Mouse (Mus musculus) lung, embryonic 15.5 days (tissue): ENCODE measurements around the gene Clip3. TPM values are rescaled to one million over a fixed set of nuclear protein-coding genes. Genes with fewer than 3 reads are reported as not detected.

ENCODE experiments used
- ATAC-seq: fragments of 200-750 bp; cut with Nextera tagmentation; 2 replicates; pipeline ENCODE4 v1.8.0; 2017; ENCODE audit warnings: moderate number of reproducible peaks, borderline replicate concordance; ENCODE audit not compliant: low FRiP score, low TSS enrichment; ENCODE audit errors: extremely low read depth
- H3K27ac ChIP-seq: fragments of 300-500 bp; sonication (generic); 2 replicates; pipeline ENCODE4 v1.5.1; 2015; ENCODE audit warnings: moderate library complexity, mild to moderate bottlenecking, inconsistent platforms
- H3K27me3 ChIP-seq: fragments of 300-500 bp; sonication (generic); 2 replicates; pipeline ENCODE4 v1.6.1; 2015; ENCODE audit warnings: inconsistent platforms
- H3K36me3 ChIP-seq: fragments of 300-500 bp; sonication (generic); 2 replicates; pipeline ENCODE4 v1.6.1; 2015; ENCODE audit warnings: inconsistent platforms
- H3K4me1 ChIP-seq: fragments of 300-500 bp; sonication (generic); 2 replicates; pipeline ENCODE4 v1.6.1; 2015; ENCODE audit warnings: inconsistent platforms
- H3K4me2 ChIP-seq: fragments of 300-500 bp; sonication (generic); 2 replicates; pipeline ENCODE4 v1.6.1; 2015; ENCODE audit warnings: inconsistent platforms, mild to moderate bottlenecking, moderate library complexity
- H3K4me3 ChIP-seq: fragments of 300-500 bp; sonication (generic); 2 replicates; pipeline ENCODE4 v1.5.1; 2015; ENCODE audit warnings: mild to moderate bottlenecking, inconsistent platforms
- H3K9ac ChIP-seq: fragments of 300-500 bp; sonication (generic); 2 replicates; pipeline ENCODE4 v1.6.1; 2015; ENCODE audit warnings: inconsistent platforms
- H3K9me3 ChIP-seq: fragments of 300-500 bp; sonication (generic); 2 replicates; pipeline ENCODE4 v1.6.1; 2016; ENCODE audit warnings: inconsistent platforms
- WGBS: fragments of 180-500 bp; shearing (Covaris S2); methylation state at CpG from one replicate; pipeline ENCODE4 v1.1.7; 2015; 5-methylcytosine and 5-hydroxymethylcytosine counted together
- polyA plus RNA-seq: library from polyadenylated mRNA; unstranded; fragments of >200 nt; fragmentation: Nextera tagmentation; extraction: Ambion mirVana; gene quantifications from 2 replicates; pipeline ENCODE4 v1.2.1, GENCODE M21; 2015

The Clip3 gene
- polyA plus RNA-seq, 1 experiment from 2014 or later = 18.6 TPM

GRCm38 (mm10) chr7:30320946-30321345, 29.4 kb downstream of the Clip3 start:
- Histone ChIP-seq H3K4me2 (peak overlapping the region; percentile 78), H3K4me1 (peaks cover 14% of the 10 kb centered on the region), H3K36me3 (no peaks in the 10 kb centered on the region), H3K9me3 (no peaks in the 10 kb centered on the region), H3K27ac (no peak overlapping the region), H3K9ac (peak overlapping the region; percentile 85), H3K4me3 (peak overlapping the region; percentile 85; the same call in 1 of the 2 replicates), H3K27me3 (no peaks in the 10 kb centered on the region)
- 72% methylated on average over 2 of the region's 2 CpGs for WGBS
- ATAC-seq = no peak

- H3K4me3 ChIP-seq = peak within 1 kb of the TSS; percentile 85
Measured at GRCm38 (mm10) chr7:30321539-30322284, 30.2 kb downstream of the Clip3 start, which contains the start of gene E130208F15Rik. Gene E130208F15Rik (plus strand): TSS chr7:30321740.

GRCm38 (mm10) chr7:30322285-30322667, 30.7 kb downstream of the Clip3 start:
- H3K36me3 ChIP-seq = no peaks in the 10 kb centered on the region
- under 1% methylated on average over 20 of the region's 20 CpGs for WGBS
- peaks cover 18% of the 10 kb centered on the region for H3K4me1 ChIP-seq
- no peaks in the 10 kb centered on the region for H3K9me3 ChIP-seq
- peak overlapping the region; percentile 90 for H3K27ac ChIP-seq
- H3K4me2 ChIP-seq = peak overlapping the region; percentile 78
- no peaks in the 10 kb centered on the region for H3K27me3 ChIP-seq
- H3K9ac ChIP-seq = peak overlapping the region; percentile 85
- H3K4me3 ChIP-seq = peak overlapping the region; percentile 85
- peak; percentile 98 for ATAC-seq

More at GRCm38 (mm10) chr7:30321539-30322284, 30.2 kb downstream of the Clip3 start, which contains the start of gene E130208F15Rik:
- H3K36me3 ChIP-seq = no peaks in the 10 kb centered on the region
- no peaks in the 10 kb centered on the region for H3K9me3 ChIP-seq
- WGBS = under 1% methylated on average over 63 of the region's 63 CpGs
- H3K4me2 ChIP-seq = peak within 1 kb of the TSS; percentile 78
- no peaks in the 10 kb centered on the region for H3K27me3 ChIP-seq
- H3K4me1 ChIP-seq = peaks cover 14% of the 10 kb centered on the region
- H3K9ac ChIP-seq = peak within 1 kb of the TSS; percentile 85
- H3K27ac ChIP-seq = peak within 1 kb of the TSS; percentile 90
- peak; percentile 72; the same call in 1 of the 2 replicates for ATAC-seq

DNA sequence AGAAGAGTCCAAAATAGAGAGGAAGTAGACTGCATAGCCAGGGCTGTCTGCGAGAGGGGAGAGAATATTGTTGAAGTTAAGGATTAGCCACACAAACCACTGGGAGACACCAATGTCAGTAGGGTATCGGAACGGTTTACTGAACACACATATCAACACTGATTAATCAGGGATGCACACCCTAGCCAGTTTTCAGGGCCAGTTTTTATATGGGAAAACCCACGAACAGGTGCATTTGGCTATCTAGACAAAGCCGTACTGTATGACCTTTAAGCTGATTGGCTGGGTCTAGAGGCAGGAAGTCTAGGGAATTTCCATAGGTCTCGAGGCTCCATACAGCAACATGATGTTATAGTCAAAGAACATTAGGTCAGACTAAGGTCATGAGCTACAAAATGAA, 31.3 kb downstream of the Clip3 start:
- Histone ChIP-seq H3K4me2 (peak overlapping the region; percentile 78), H3K9me3 (no peaks in the 10 kb centered on the region), H3K36me3 (no peaks in the 10 kb centered on the region), H3K9ac (peak overlapping the region; percentile 48), H3K4me3 (peak overlapping the region; percentile 85), H3K27ac (peak overlapping the region; percentile 89), H3K27me3 (no peaks in the 10 kb centered on the region), H3K4me1 (peaks cover 24% of the 10 kb centered on the region)
- ATAC-seq = no peak
- WGBS = 28% methylated on average over 6 of the region's 6 CpGs

DNA sequence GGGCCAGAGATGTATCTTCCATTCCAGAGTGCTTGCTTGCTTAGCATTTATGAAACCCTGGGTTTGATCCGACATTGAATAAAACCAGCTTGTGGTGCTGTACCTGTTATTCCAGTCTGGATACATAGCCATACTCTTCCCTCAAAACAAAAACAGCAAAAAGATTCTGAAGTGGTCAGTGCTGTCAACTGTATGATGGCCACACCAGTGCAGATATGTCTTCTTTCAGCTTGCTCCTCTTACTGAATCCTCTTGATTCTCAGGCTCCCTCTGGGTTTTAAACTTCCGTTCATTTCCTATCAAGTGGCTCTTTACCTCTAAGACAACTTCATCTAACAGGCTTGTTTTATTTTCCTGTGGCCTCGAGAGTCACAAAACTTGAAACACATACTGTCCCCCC, 32.3 kb downstream of the Clip3 start, which contains the start of gene Sdhaf1:
Gene Sdhaf1, minus strand, starts transcription at position 101 of the 400 bp plus-strand sequence.
- no peak for ATAC-seq

DNA sequence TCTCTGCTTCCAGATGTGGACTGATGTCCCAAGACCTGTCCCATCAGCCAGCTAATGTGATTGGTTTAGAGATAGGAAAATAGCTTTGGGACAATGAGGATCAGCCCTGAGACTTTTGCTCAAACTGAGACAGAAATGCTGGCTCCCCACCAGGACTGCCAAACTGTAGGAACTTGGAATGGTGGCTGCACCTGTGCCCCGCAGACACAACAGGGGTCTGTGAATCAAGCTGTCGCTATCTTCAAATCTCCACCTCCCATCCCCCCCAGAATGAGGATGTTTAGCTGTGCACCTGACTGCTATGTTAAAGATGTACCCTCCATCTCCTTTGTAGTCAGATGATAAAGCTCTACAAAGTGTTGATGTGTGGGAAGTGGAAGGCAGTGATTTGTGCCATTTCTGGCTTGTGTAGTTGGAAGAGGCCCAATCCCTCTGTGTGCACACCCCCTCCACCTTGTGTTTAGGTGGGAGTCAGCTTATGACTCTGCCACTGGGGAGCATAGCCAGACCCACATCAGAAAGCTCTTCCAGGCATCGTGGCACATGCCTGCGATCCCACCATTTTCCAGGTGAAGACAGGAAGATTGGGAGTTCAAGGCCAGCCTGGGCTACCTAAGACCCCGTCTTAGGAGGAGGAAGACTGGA, 32.9 kb downstream of the Clip3 start:
- no peak overlapping the region for H3K27ac ChIP-seq
- no peaks in the 10 kb centered on the region for H3K9me3 ChIP-seq
- H3K27me3 ChIP-seq = no peaks in the 10 kb centered on the region
- no peaks in the 10 kb centered on the region for H3K36me3 ChIP-seq
- WGBS = 75% methylated on average over 5 of the region's 5 CpGs
- H3K4me1 ChIP-seq = peaks cover 28% of the 10 kb centered on the region
- no peak overlapping the region for H3K4me2 ChIP-seq
- H3K4me3 ChIP-seq = no peak overlapping the region
- no peak overlapping the region for H3K9ac ChIP-seq
- no peak for ATAC-seq

More for the DNA sequence above, 32.3 kb downstream of the Clip3 start, which contains the start of gene Sdhaf1:
- 72% methylated on average over 3 of the region's 3 CpGs for WGBS
- Histone ChIP-seq H3K27me3 (no peaks in the 10 kb centered on the region), H3K4me3 (peak within 1 kb of the TSS; percentile 85), H3K9me3 (no peaks in the 10 kb centered on the region), H3K4me2 (peak within 1 kb of the TSS; percentile 78), H3K4me1 (peaks cover 28% of the 10 kb centered on the region), H3K36me3 (no peaks in the 10 kb centered on the region), H3K27ac (peak within 1 kb of the TSS; percentile 89), H3K9ac (peak within 1 kb of the TSS; percentile 48)

GRCm38 (mm10) chr7:30325364-30325763, 33.8 kb downstream of the Clip3 start:
- no peak overlapping the region for H3K4me2 ChIP-seq
- 43% methylated on average over 2 of the region's 2 CpGs for WGBS
- H3K4me3 ChIP-seq = no peak overlapping the region
- no peaks in the 10 kb centered on the region for H3K27me3 ChIP-seq
- H3K36me3 ChIP-seq = no peaks in the 10 kb centered on the region
- ATAC-seq = no peak
- no peaks in the 10 kb centered on the region for H3K9me3 ChIP-seq
- peaks cover 28% of the 10 kb centered on the region for H3K4me1 ChIP-seq
- H3K27ac ChIP-seq = no peak overlapping the region
- H3K9ac ChIP-seq = no peak overlapping the region

DNA sequence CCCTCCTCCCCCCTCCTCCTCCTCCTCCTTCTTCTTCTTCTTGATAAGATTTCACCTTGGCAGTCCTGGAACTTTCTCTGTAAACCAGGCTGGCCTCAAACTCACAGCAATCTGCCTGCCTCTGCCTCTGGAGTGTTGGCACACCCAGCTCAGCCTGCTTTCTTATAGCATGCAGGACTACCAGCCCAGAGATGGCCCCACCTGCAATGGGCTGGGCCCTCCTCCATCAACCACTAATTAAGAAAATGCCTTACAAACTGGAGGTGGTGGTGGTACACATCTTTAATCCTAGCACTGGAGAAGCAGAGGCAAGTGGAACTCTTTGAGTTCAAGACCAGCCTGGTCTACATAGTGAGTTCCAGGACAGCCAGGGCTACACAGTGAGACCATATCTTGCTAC, 34.9 kb downstream of the Clip3 start:
- H3K27ac ChIP-seq = no peak overlapping the region
- no peak overlapping the region for H3K4me2 ChIP-seq
- H3K4me1 ChIP-seq = peaks cover 22% of the 10 kb centered on the region
- no peaks in the 10 kb centered on the region for H3K36me3 ChIP-seq
- H3K27me3 ChIP-seq = no peaks in the 10 kb centered on the region
- no peak for ATAC-seq
- H3K4me3 ChIP-seq = no peak overlapping the region
- H3K9ac ChIP-seq = no peak overlapping the region
- no peaks in the 10 kb centered on the region for H3K9me3 ChIP-seq

GRCm38 (mm10) chr7:30327140-30327539, 35.6 kb downstream of the Clip3 start:
- 38% methylated on average over 15 of the region's 15 CpGs for WGBS
- H3K4me2 ChIP-seq = peak overlapping the region; percentile 21; the same call in 1 of the 2 replicates

GRCm38 (mm10) chr7:30328379-30328778, 36.9 kb downstream of the Clip3 start:
- H3K4me3 ChIP-seq = no peak overlapping the region
- no peaks in the 10 kb centered on the region for H3K27me3 ChIP-seq
- H3K4me2 ChIP-seq = no peak overlapping the region
- peaks cover 31% of the 10 kb centered on the region for H3K4me1 ChIP-seq
- no peak for ATAC-seq
- no peaks in the 10 kb centered on the region for H3K36me3 ChIP-seq
- 47% methylated on average over 10 of the region's 10 CpGs for WGBS
- no peaks in the 10 kb centered on the region for H3K9me3 ChIP-seq
- H3K27ac ChIP-seq = no peak overlapping the region
- no peak overlapping the region for H3K9ac ChIP-seq

More at GRCm38 (mm10) chr7:30327140-30327539, 35.6 kb downstream of the Clip3 start:
- H3K9me3 ChIP-seq = no peaks in the 10 kb centered on the region
- H3K4me1 ChIP-seq = peaks cover 26% of the 10 kb centered on the region
- H3K9ac ChIP-seq = no peak overlapping the region
- H3K27me3 ChIP-seq = no peaks in the 10 kb centered on the region
- H3K36me3 ChIP-seq = no peaks in the 10 kb centered on the region
- H3K27ac ChIP-seq = peak overlapping the region; percentile 69
- ATAC-seq = peak; percentile 80
- H3K4me3 ChIP-seq = no peak overlapping the region

- no peak overlapping the region for H3K4me3 ChIP-seq
- WGBS = 11% methylated on average over 13 of the region's 13 CpGs
- H3K27me3 ChIP-seq = peaks cover 21% of the 10 kb centered on the region
- no peak overlapping the region for H3K27ac ChIP-seq
- H3K4me2 ChIP-seq = peak overlapping the region; percentile 34
- ATAC-seq = no peak
- no peaks in the 10 kb centered on the region for H3K9me3 ChIP-seq
- no peaks in the 10 kb centered on the region for H3K36me3 ChIP-seq
- no peak overlapping the region for H3K9ac ChIP-seq
- peaks cover 46% of the 10 kb centered on the region for H3K4me1 ChIP-seq
Measured at GRCm38 (mm10) chr7:30331887-30332286, 40.4 kb downstream of the Clip3 start.
